In genomic region chr14:34310234-34310965, GRCm38 (mm10) we compare ENCODE assay signal across 8 mouse cellular contexts. TPM values are rescaled to one million over a fixed set of nuclear protein-coding genes. Genes with fewer than 3 reads are reported as not detected.
DNase-seq lines count a peak whose midpoint lies in the region; ATAC-seq and TF ChIP-seq lines count a peak whose summit lies in the region.

Gene Shld2, minus strand, starts transcription at chr14:34310493.
Gene Glud1, plus strand, starts transcription at chr14:34310727.

- peak within 1 kb of the TSS; percentile 68 for H3K4me2 ChIP-seq in forebrain, postnatal 0 days (ENCODE audit: low read depth)
- H3K4me2 ChIP-seq in lung, embryonic 15.5 days, result peak within 1 kb of the TSS; percentile 70

- peak; percentile 30 for TF ChIP-seq CTCF in forebrain, postnatal 0 days (IDR thresholded peaks at IDR 0.05; ENCODE audit: low read depth)

- H3K4me3 ChIP-seq in ES-E14 (ENCODE audit: insufficient read depth in 1 of 2, low read depth in 1 of 2, low read length in 2 of 2, poor library complexity in 1 of 2, severe bottlenecking in 1 of 2), result peak within 1 kb of the TSS; percentile 82 to 100
- peak within 1 kb of the TSS; percentile 96 for H3K4me3 ChIP-seq in forebrain, postnatal 0 days (ENCODE audit: low read depth, low read length)
- peak within 1 kb of the TSS; percentile 87 for H3K4me3 ChIP-seq in lung, embryonic 15.5 days

- peak within 1 kb of the TSS; percentile 75 for H3K27ac ChIP-seq in ES-E14 (ENCODE audit: insufficient read depth, low read depth, low read length, poor library complexity, severe bottlenecking)
- peak within 1 kb of the TSS; percentile 93 for H3K27ac ChIP-seq in forebrain, postnatal 0 days (ENCODE audit: low read depth, low read length)
- H3K27ac ChIP-seq in lung, embryonic 15.5 days, result peak within 1 kb of the TSS; percentile 95

- peak; percentile 80 for DNase-seq in ES-E14 (ENCODE audit: low read depth, low spot score)
- DNase-seq in cerebellum, adult 18-20 months, result peak; percentile 94 to 99
- DNase-seq in forebrain, postnatal 0 days, result peak; percentile 95
- peak; percentile 98 for DNase-seq in heart, postnatal 4 days
- peak; percentile 87 to 91 for DNase-seq in layer of hippocampus, adult 8-10 months (ENCODE audit: low spot score in 2 of 2)
- peak; percentile 97 for DNase-seq in ovary, adult 18-20 months (ENCODE audit: low spot score)
- peak; percentile 89 for DNase-seq in thymus, postnatal 0 days (ENCODE audit: low spot score)

- no peaks in the 10 kb centered on the region for H3K27me3 ChIP-seq in forebrain, postnatal 0 days (ENCODE audit: insufficient read depth, low read length)
- H3K27me3 ChIP-seq in lung, embryonic 15.5 days, result no peaks in the 10 kb centered on the region

- in situ Hi-C loops in ES-E14 (cut with MboI; ENCODE audit: low sequenced_read_pairs in 2 of 2, unreplicated experiment in 2 of 2), result no loop called here

- peaks cover 2 to 27% of the 10 kb centered on the region in 2 experiments for H3K4me1 ChIP-seq in ES-E14 (ENCODE audit: control insufficient read depth in 2 of 2, insufficient read depth in 2 of 2, low read length in 2 of 2, poor library complexity in 1 of 2)
- peaks cover 6% of the 10 kb centered on the region for H3K4me1 ChIP-seq in forebrain, postnatal 0 days (ENCODE audit: insufficient read depth)
- peaks cover 29% of the 10 kb centered on the region for H3K4me1 ChIP-seq in lung, embryonic 15.5 days

- peak; percentile 94 for ATAC-seq in forebrain, postnatal 0 days
- ATAC-seq in lung, embryonic 15.5 days (ENCODE audit: borderline replicate concordance, extremely low read depth, low FRiP score, low TSS enrichment), result peak; percentile 98

- no peaks in the 10 kb centered on the region for H3K9me3 ChIP-seq in ES-E14 (ENCODE audit: control insufficient read depth, insufficient read depth, low read depth, low read length)
- no peaks in the 10 kb centered on the region for H3K9me3 ChIP-seq in forebrain, postnatal 0 days (ENCODE audit: low read length)
- H3K9me3 ChIP-seq in lung, embryonic 15.5 days, result no peaks in the 10 kb centered on the region

- H3K36me3 ChIP-seq in ES-E14 (ENCODE audit: control insufficient read depth, insufficient read depth, low read length, poor library complexity, severe bottlenecking), result peaks cover 5% of the 10 kb centered on the region
- no peaks in the 10 kb centered on the region for H3K36me3 ChIP-seq in forebrain, postnatal 0 days (ENCODE audit: insufficient read depth)
- H3K36me3 ChIP-seq in lung, embryonic 15.5 days, result no peaks in the 10 kb centered on the region

- H3K9ac ChIP-seq in ES-E14 (ENCODE audit: insufficient read depth, low read depth, low read length, poor library complexity, severe bottlenecking), result peak within 1 kb of the TSS; percentile 89
- peak within 1 kb of the TSS; percentile 96 for H3K9ac ChIP-seq in forebrain, postnatal 0 days
- peak within 1 kb of the TSS; percentile 89 for H3K9ac ChIP-seq in lung, embryonic 15.5 days

- under 1% methylated on average over 84 of the region's 100 CpGs for WGBS in forebrain, postnatal 0 days
- under 1% methylated on average over 84 of the region's 100 CpGs for WGBS in lung, embryonic 15.5 days

TF ChIP-seq in ES-E14, 5 proteins besides CTCF, POLR2A, EP300 and RAD21:
- TF ChIP-seq ZC3H11A (IDR thresholded peaks at IDR 0.05; ENCODE audit: borderline replicate concordance, low read depth, low read length), result no peak
- no peak for TF ChIP-seq CHD2 (IDR thresholded peaks at IDR 0.05; ENCODE audit: low read depth, low read length)
- no peak for TF ChIP-seq ZNF384 (IDR thresholded peaks at IDR 0.05; ENCODE audit: low read depth, low read length)
- no peak for TF ChIP-seq HCFC1 (IDR thresholded peaks at IDR 0.05; ENCODE audit: borderline replicate concordance, insufficient read depth, low read length)
- no peak for TF ChIP-seq MAFK (IDR thresholded peaks at IDR 0.05; ENCODE audit: insufficient read depth, low read depth, low read length)

RNA-seq across cellular contexts. Expression of gene Shld2, which starts in this region (rescaled TPM):
- 10.8 and 14.8 TPM in 2 replicates for total RNA-seq in ES-E14 (2012; rRNA removed)
- 6.3 and 22.0 TPM in 2 replicates for total RNA-seq in forebrain, postnatal 0 days (2014; rRNA removed)
- polyA plus RNA-seq in forebrain, postnatal 0 days (2015; fragmentation: Nextera tagmentation; extraction: Ambion mirVana), result 4.9 and 7.6 TPM in 2 replicates
- total RNA-seq in heart, postnatal 4 days (2021), result 1 to 10 TPM; 9.0 to 9.4 TPM
- 10 to 100 TPM; 11.4 to 14.1 (median 12.8) TPM for total RNA-seq in layer of hippocampus, adult 8-10 months (2022)
- polyA plus RNA-seq in lung, embryonic 15.5 days (2015; fragmentation: Nextera tagmentation; extraction: Ambion mirVana), result 10.1 and 12.6 TPM in 2 replicates
- 16.5 and 22.6 TPM in 2 replicates for polyA plus RNA-seq in thymus, postnatal 0 days (2015; fragmentation: Nextera tagmentation; extraction: Ambion mirVana)

RNA-seq across cellular contexts. Expression of gene Glud1, which starts in this region (rescaled TPM):
- 199 and 211 TPM in 2 replicates for total RNA-seq in ES-E14 (2012; rRNA removed)
- total RNA-seq in forebrain, postnatal 0 days (2014; rRNA removed), result 179 and 182 TPM in 2 replicates
- 96.4 and 114 TPM in 2 replicates for polyA plus RNA-seq in forebrain, postnatal 0 days (2015; fragmentation: Nextera tagmentation; extraction: Ambion mirVana)
- 100 to 1,000 TPM; 121 to 129 TPM for total RNA-seq in heart, postnatal 4 days (2021)
- 100 to 1,000 TPM; 294 to 321 (median 311) TPM for total RNA-seq in layer of hippocampus, adult 8-10 months (2022)
- 66.4 and 68.7 TPM in 2 replicates for polyA plus RNA-seq in lung, embryonic 15.5 days (2015; fragmentation: Nextera tagmentation; extraction: Ambion mirVana)
- polyA plus RNA-seq in thymus, postnatal 0 days (2015; fragmentation: Nextera tagmentation; extraction: Ambion mirVana), result 56.6 and 65.6 TPM in 2 replicates

Comparison
In these comparisons a context has a peak if more than half of its experiments do, and no peak if none do; other contexts are left out.
1. Peak in every context shown above with its lines: DNase-seq, ATAC-seq, H3K4me3 ChIP-seq and H3K27ac ChIP-seq.